Mouse (Mus musculus) neural tube, embryonic 11.5 days (tissue): Measurements from ENCODE around the gene Pdpk1. TPM values are rescaled to one million over a fixed set of nuclear protein-coding genes. Genes with fewer than 3 reads are reported as not detected.

Source experiments
- ATAC-seq: fragments of 200-750 bp; cut with Nextera tagmentation; 2 replicates; pipeline ENCODE4 v1.8.0; 2017; ENCODE audit warnings: moderate number of reproducible peaks, mild to moderate bottlenecking, moderate TSS enrichment, moderate library complexity; ENCODE audit not compliant: insufficient read depth, low FRiP score, low TSS enrichment
- DNase-seq: peaks from one replicate; pipeline ENCODE4 v3.0.0-alpha.2; 2015; ENCODE audit warnings: low spot score
- H3K27ac ChIP-seq: fragments of 300-500 bp; sonication (generic); 2 replicates; pipeline ENCODE4 v1.5.1; 2014; ENCODE audit warnings: low read depth, mild to moderate bottlenecking, low read length
- H3K27me3 ChIP-seq: fragments of 300-500 bp; sonication (generic); 2 replicates; pipeline ENCODE4 v1.6.1; 2014; ENCODE audit warnings: mild to moderate bottlenecking, low read length, mixed read lengths; ENCODE audit not compliant: control insufficient read depth, insufficient read depth
- H3K36me3 ChIP-seq: fragments of 300-500 bp; sonication (generic); 2 replicates; pipeline ENCODE4 v1.6.1; 2014; ENCODE audit warnings: mild to moderate bottlenecking, low read length, moderate library complexity, mixed read lengths; ENCODE audit not compliant: control insufficient read depth, insufficient read depth
- H3K4me1 ChIP-seq: fragments of 300-500 bp; sonication (generic); 2 replicates; pipeline ENCODE4 v1.6.1; 2014; ENCODE audit warnings: low read length, mixed read lengths; ENCODE audit not compliant: control insufficient read depth, insufficient read depth
- H3K4me2 ChIP-seq: fragments of 300-500 bp; sonication (generic); 2 replicates; pipeline ENCODE4 v1.6.1; 2014; ENCODE audit warnings: low read depth, mild to moderate bottlenecking, moderate library complexity
- H3K4me3 ChIP-seq: fragments of 300-500 bp; sonication (generic); 2 replicates; pipeline ENCODE4 v1.5.1; 2014; ENCODE audit warnings: low read depth, low read length
- H3K9ac ChIP-seq: fragments of 300-500 bp; sonication (generic); 2 replicates; pipeline ENCODE4 v1.6.1; 2014; ENCODE audit warnings: mild to moderate bottlenecking, low read length
- H3K9me3 ChIP-seq: fragments of 300-500 bp; sonication (generic); 2 replicates; pipeline ENCODE4 v1.6.1; 2016; ENCODE audit warnings: low read length; ENCODE audit not compliant: control insufficient read depth
- WGBS: fragments of 180-500 bp; shearing (Covaris S2); extraction: QIAGEN DNeasy Blood & Tissue Kit; methylation state at CpG from one replicate; pipeline ENCODE4 v1.1.7; 2014; 5-methylcytosine and 5-hydroxymethylcytosine counted together
- polyA plus RNA-seq: library from polyadenylated mRNA; unstranded; fragments of >200 nt; fragmentation: Nextera tagmentation; extraction: Ambion mirVana; gene quantifications from 2 replicates; pipeline ENCODE4 v1.2.1, GENCODE M21; 2014

The Pdpk1 gene
- 44.6 and 44.9 TPM in 2 replicates for polyA plus RNA-seq

- Histone ChIP-seq H3K27ac (no peak within 1 kb of the TSS), H3K27me3 (no peaks in the 10 kb centered on the region), H3K9me3 (no peaks in the 10 kb centered on the region), H3K4me1 (no peaks in the 10 kb centered on the region), H3K4me3 (peak within 1 kb of the TSS; percentile 14; the same call in 1 of the 2 replicates), H3K36me3 (no peaks in the 10 kb centered on the region), H3K4me2 (peak within 1 kb of the TSS; percentile 53), H3K9ac (peak within 1 kb of the TSS; percentile 43)
- ATAC-seq (no peak), DNase-seq (no peak)
- 88% methylated on average over 2 of the region's 2 CpGs for WGBS
Measured at GRCm38 (mm10) chr17:24150824-24151223, at the start of gene Pdpk1. Pdpk1 (minus strand) TSS chr17:24150924.

- H3K9ac ChIP-seq = no peak overlapping the region
- H3K9me3 ChIP-seq = no peaks in the 10 kb centered on the region
- no peak for DNase-seq
- no peak for ATAC-seq
- H3K36me3 ChIP-seq = no peaks in the 10 kb centered on the region
- no peak overlapping the region for H3K4me3 ChIP-seq
- H3K4me2 ChIP-seq = no peak overlapping the region
- WGBS = 75% methylated on average over 4 of the region's 4 CpGs
- no peak overlapping the region for H3K27ac ChIP-seq
- H3K27me3 ChIP-seq = no peaks in the 10 kb centered on the region
- peaks cover 1% of the 10 kb centered on the region; the same call in 1 of the 2 replicates for H3K4me1 ChIP-seq
Measured at GRCm38 (mm10) chr17:24199741-24200140, 49.0 kb upstream of the Pdpk1 start.

- Histone ChIP-seq H3K36me3 (no peaks in the 10 kb centered on the region), H3K4me3 (no peak overlapping the region), H3K9me3 (no peaks in the 10 kb centered on the region), H3K27ac (no peak overlapping the region), H3K27me3 (no peaks in the 10 kb centered on the region), H3K4me2 (no peak overlapping the region), H3K9ac (no peak overlapping the region; the same call in 1 of the 2 replicates), H3K4me1 (no peaks in the 10 kb centered on the region)
- DNase-seq = no peak
- no peak for ATAC-seq
- WGBS = 87% methylated on average over 4 of the region's 4 CpGs
Measured at GRCm38 (mm10) chr17:24199252-24199651, 48.5 kb upstream of the Pdpk1 start.

- no peaks in the 10 kb centered on the region for H3K4me1 ChIP-seq
- H3K9ac ChIP-seq = no peak overlapping the region
- H3K27ac ChIP-seq = no peak overlapping the region
- 72% methylated on average over 15 of the region's 15 CpGs for WGBS
- no peaks in the 10 kb centered on the region for H3K36me3 ChIP-seq
- H3K27me3 ChIP-seq = no peaks in the 10 kb centered on the region
- H3K4me3 ChIP-seq = no peak overlapping the region
- H3K9me3 ChIP-seq = no peaks in the 10 kb centered on the region
- H3K4me2 ChIP-seq = no peak overlapping the region
- ATAC-seq (no peak), DNase-seq (no peak)
Measured at GRCm38 (mm10) chr17:24197032-24197824, 46.5 kb upstream of the Pdpk1 start.

GRCm38 (mm10) chr17:24195349-24195748, 44.6 kb upstream of the Pdpk1 start:
- Histone ChIP-seq H3K9me3 (no peaks in the 10 kb centered on the region), H3K36me3 (no peaks in the 10 kb centered on the region), H3K27ac (no peak overlapping the region), H3K9ac (no peak overlapping the region), H3K4me2 (no peak overlapping the region), H3K4me3 (no peak overlapping the region), H3K27me3 (no peaks in the 10 kb centered on the region), H3K4me1 (no peaks in the 10 kb centered on the region)
- ATAC-seq (no peak), DNase-seq (no peak)
- 65% methylated on average over 2 of the region's 2 CpGs for WGBS

- Histone ChIP-seq H3K4me2 (no peak overlapping the region), H3K4me3 (no peak overlapping the region), H3K9me3 (no peaks in the 10 kb centered on the region), H3K4me1 (no peaks in the 10 kb centered on the region), H3K27ac (no peak overlapping the region), H3K36me3 (no peaks in the 10 kb centered on the region), H3K27me3 (no peaks in the 10 kb centered on the region), H3K9ac (no peak overlapping the region)
- DNase-seq = no peak
- 95% methylated on average over 5 of the region's 5 CpGs for WGBS
- no peak for ATAC-seq
Measured at GRCm38 (mm10) chr17:24193769-24194168, 43.0 kb upstream of the Pdpk1 start.

- Histone ChIP-seq H3K36me3 (no peaks in the 10 kb centered on the region), H3K4me2 (no peak overlapping the region), H3K4me3 (no peak overlapping the region), H3K9ac (no peak overlapping the region), H3K27me3 (no peaks in the 10 kb centered on the region), H3K4me1 (no peaks in the 10 kb centered on the region), H3K27ac (no peak overlapping the region), H3K9me3 (no peaks in the 10 kb centered on the region)
- ATAC-seq (no peak), DNase-seq (no peak)
- 92% methylated on average over 8 of the region's 8 CpGs for WGBS
Measured at GRCm38 (mm10) chr17:24193268-24193667, 42.5 kb upstream of the Pdpk1 start.

- 84% methylated on average over 8 of the region's 8 CpGs for WGBS
- no peaks in the 10 kb centered on the region for H3K27me3 ChIP-seq
- no peaks in the 10 kb centered on the region for H3K9me3 ChIP-seq
- no peak overlapping the region for H3K27ac ChIP-seq
- ATAC-seq = no peak
- DNase-seq = no peak
- H3K9ac ChIP-seq = no peak overlapping the region
- no peaks in the 10 kb centered on the region for H3K36me3 ChIP-seq
- no peak overlapping the region for H3K4me2 ChIP-seq
- H3K4me3 ChIP-seq = no peak overlapping the region
- no peaks in the 10 kb centered on the region for H3K4me1 ChIP-seq
Measured at GRCm38 (mm10) chr17:24192848-24193247, 42.1 kb upstream of the Pdpk1 start.

- no peak overlapping the region for H3K9ac ChIP-seq
- H3K4me3 ChIP-seq = no peak overlapping the region
- no peaks in the 10 kb centered on the region for H3K4me1 ChIP-seq
- WGBS = 83% methylated on average over 4 of the region's 4 CpGs
- no peaks in the 10 kb centered on the region for H3K27me3 ChIP-seq
- H3K4me2 ChIP-seq = no peak overlapping the region
- DNase-seq (no peak), ATAC-seq (no peak)
- no peak overlapping the region for H3K27ac ChIP-seq
- H3K36me3 ChIP-seq = no peaks in the 10 kb centered on the region
- no peaks in the 10 kb centered on the region for H3K9me3 ChIP-seq
Measured at GRCm38 (mm10) chr17:24191481-24191880, 40.8 kb upstream of the Pdpk1 start.
